Mouse (Mus musculus) kidney, adult 2 months (tissue): Measurements from ENCODE around the gene Wfdc12.

Experiments used
- CTCF ChIP-seq: fragments of 200-500 bp; conservative IDR thresholded peaks from 2 replicates; pipeline ENCODE4 v1.5.1; 2011; ENCODE audit warnings: low read depth, mild to moderate bottlenecking, control low read depth, low read length, moderate library complexity, mixed read lengths; ENCODE audit not compliant: insufficient read depth, insufficient read length
- POLR2A ChIP-seq: fragments of 200-500 bp; IDR thresholded peaks from one replicate; pipeline ENCODE4 v1.6.1; 2011; ENCODE audit warnings: low read depth, low read length, control low read depth

DNA sequence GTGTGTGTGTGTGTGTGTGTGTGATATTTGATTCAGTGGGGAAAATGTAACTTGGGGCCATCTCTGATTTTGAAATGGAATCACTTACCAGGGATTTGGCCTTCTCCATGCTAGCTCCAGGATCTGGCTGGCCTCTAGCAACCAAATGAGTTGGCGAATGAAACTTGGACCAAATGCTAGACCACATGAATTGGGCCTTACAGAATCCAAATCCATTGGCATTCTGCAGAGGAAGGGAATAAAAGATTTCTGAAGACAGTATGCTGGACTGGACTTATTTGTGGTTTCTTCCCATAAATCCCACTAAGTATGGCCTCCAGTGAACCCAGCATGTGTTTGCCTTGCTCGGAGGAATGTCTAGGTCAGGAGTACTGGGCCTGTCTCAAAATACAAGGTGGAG lies 31.6 kb downstream of the Wfdc12 start:
- no peak for TF ChIP-seq POLR2A
- TF ChIP-seq CTCF = no peak
